In genomic region chr15:80765381-80765780, GRCm38 (mm10) we compare ENCODE assay signal across 13 mouse cellular contexts. TPM values are rescaled to one million over a fixed set of nuclear protein-coding genes. Genes with fewer than 3 reads are reported as not detected.
DNase-seq lines count a peak whose midpoint lies in the region.
"Had no signal": no experiment of that assay in that cellular context is flagged by ENCODE, and none has a peak within 500 bp of the region (broad histone marks: within the 10 kb centered on the region; RNA-seq: fewer than 3 reads in every experiment).

No protein-coding gene starts in this region.

- H3K4me1 ChIP-seq in heart, embryonic 10.5 days: no peaks in the 10 kb centered on the region

- no peak overlapping the region for H3K27ac ChIP-seq in heart, embryonic 10.5 days
- H3K27ac ChIP-seq: liver, embryonic 15.5 days; neural tube, embryonic 13.5 days had no signal

- H3K36me3 ChIP-seq in heart, embryonic 10.5 days: no peaks in the 10 kb centered on the region
- H3K36me3 ChIP-seq: liver, embryonic 15.5 days; neural tube, embryonic 13.5 days had no signal

- 87% methylated on average over 2 of the region's 2 CpGs for WGBS in heart, embryonic 10.5 days

- intact Hi-C loops in heart, postnatal 10 days (cut with DNase I): no loop called here

- no peaks in the 10 kb centered on the region for H3K9me3 ChIP-seq in heart, embryonic 10.5 days
- H3K9me3 ChIP-seq: liver, embryonic 15.5 days; neural tube, embryonic 13.5 days had no signal

- DNase-seq in heart, adult 8-10 months (ENCODE audit: low spot score): peak; percentile 37
- no peak for DNase-seq in heart, embryonic 10.5 days (ENCODE audit: low spot score)
- DNase-seq in Muller cell, postnatal 12 days (ENCODE audit: inconsistent ontology term): peak; percentile 71
- DNase-seq in cerebellum, adult 8-10 months: peak; percentile 56
- DNase-seq in heart, postnatal 10 days: peak; percentile 40 to 47
- no peak for DNase-seq in urinary bladder, postnatal 4 days (ENCODE audit: low spot score in 2 of 2)
- DNase-seq in B cell, adult 2 months: no peak
- DNase-seq in spleen, adult 12 weeks (ENCODE audit: low spot score): no peak
- DNase-seq: layer of hippocampus, adult 9-11 months; thymus, adult 18-20 months had no signal

- H3K4me3 ChIP-seq in heart, embryonic 10.5 days: no peak overlapping the region
- H3K4me3 ChIP-seq: liver, embryonic 15.5 days; neural tube, embryonic 13.5 days had no signal

- H3K27me3 ChIP-seq in heart, embryonic 10.5 days (ENCODE audit: insufficient read depth, poor library complexity, severe bottlenecking): no peaks in the 10 kb centered on the region
- H3K27me3 ChIP-seq: CH12.LX; liver, embryonic 15.5 days; neural tube, embryonic 13.5 days had no signal

RNA-seq across cellular contexts. Expression of gene Tnrc6b, which starts 54.3 kb away (rescaled TPM):
- 10 to 100 TPM; 48.4 to 52.2 (median 48.9) TPM for total RNA-seq in heart, adult 8-10 months (2022)
- polyA plus RNA-seq in heart, embryonic 10.5 days (2016; fragmentation: Nextera tagmentation; extraction: Ambion mirVana): 28.5 and 40.2 TPM in 2 replicates
- total RNA-seq in heart, postnatal 10 days (2021): 10 to 100 TPM; 56.1 to 56.4 TPM

Comparison
In these comparisons a context has a peak if more than half of its experiments do, and no peak if none do; other contexts are left out.
1. DNase-seq: peak in heart, adult 8-10 months (single experiment), Muller cell, postnatal 12 days (single experiment), cerebellum, adult 8-10 months (single experiment) and heart, postnatal 10 days (2 of 2); none in heart, embryonic 10.5 days (single experiment), urinary bladder, postnatal 4 days (0 of 2), B cell, adult 2 months (0 of 2) and spleen, adult 12 weeks (single experiment).